Mouse (Mus musculus): ENCODE measurements at regions not wholly inside any gene's neighbourhood (a gene's known extent, or its start where the extent isn't known, plus 50 kb on each side); places are given as distances from the start of the nearest gene placed in this dataset.

GRCm38 (mm10) chr10:56840732-56841131 lies 463.6 kb downstream of the Gja1 start:
- in situ Hi-C loops (cut with MboI; ENCODE audit: low sequenced_read_pairs in 2 of 2, unreplicated experiment in 2 of 2) = loop anchor here in 1 of 2 experiments (25.0 kb wide), 1 partner anchor 478 kb away; no protein-coding TSS in a partner anchor
- H3K27ac ChIP-seq (ENCODE audit: insufficient read depth, low read depth, low read length, poor library complexity, severe bottlenecking) = no peak overlapping the region
- H3K9ac ChIP-seq (ENCODE audit: insufficient read depth, low read depth, low read length, poor library complexity, severe bottlenecking) = no peak overlapping the region
- no peaks in the 10 kb centered on the region for H3K9me3 ChIP-seq (ENCODE audit: control insufficient read depth, insufficient read depth, low read depth, low read length)
- TF ChIP-seq ZC3H11A (IDR thresholded peaks at IDR 0.05; ENCODE audit: borderline replicate concordance, low read depth, low read length) (no peak), HCFC1 (IDR thresholded peaks at IDR 0.05; ENCODE audit: borderline replicate concordance, insufficient read depth, low read length) (no peak), ZNF384 (IDR thresholded peaks at IDR 0.05; ENCODE audit: low read depth, low read length) (no peak), MAFK (IDR thresholded peaks at IDR 0.05; ENCODE audit: insufficient read depth, low read depth, low read length) (no peak), CHD2 (IDR thresholded peaks at IDR 0.05; ENCODE audit: low read depth, low read length) (no peak)
- H3K4me3 ChIP-seq (ENCODE audit: insufficient read depth in 1 of 2, low read depth in 1 of 2, low read length in 2 of 2, poor library complexity in 1 of 2, severe bottlenecking in 1 of 2) = no peak overlapping the region
- no peaks in the 10 kb centered on the region for H3K4me1 ChIP-seq (ENCODE audit: control insufficient read depth in 2 of 2, insufficient read depth in 2 of 2, low read length in 2 of 2, poor library complexity in 1 of 2)
- DNase-seq (ENCODE audit: low read depth, low spot score) = peak; percentile 45
- no peaks in the 10 kb centered on the region for H3K36me3 ChIP-seq (ENCODE audit: control insufficient read depth, insufficient read depth, low read length, poor library complexity, severe bottlenecking)

GRCm38 (mm10) chr10:56841486-56841885 lies 464.4 kb downstream of the Gja1 start:
- in situ Hi-C loops (cut with MboI; ENCODE audit: low sequenced_read_pairs in 2 of 2, unreplicated experiment in 2 of 2) = loop anchor here in 1 of 2 experiments (25.0 kb wide), 1 partner anchor 479 kb away; no protein-coding TSS in a partner anchor
- TF ChIP-seq HCFC1 (IDR thresholded peaks at IDR 0.05; ENCODE audit: borderline replicate concordance, insufficient read depth, low read length) = no peak
- TF ChIP-seq ZNF384 (IDR thresholded peaks at IDR 0.05; ENCODE audit: low read depth, low read length) = no peak
- no peak for TF ChIP-seq ZC3H11A (IDR thresholded peaks at IDR 0.05; ENCODE audit: borderline replicate concordance, low read depth, low read length)
- no peak for TF ChIP-seq CHD2 (IDR thresholded peaks at IDR 0.05; ENCODE audit: low read depth, low read length)
- TF ChIP-seq MAFK (IDR thresholded peaks at IDR 0.05; ENCODE audit: insufficient read depth, low read depth, low read length) = no peak

GRCm38 (mm10) chr10:56841973-56842372 lies 464.8 kb downstream of the Gja1 start:
- no peaks in the 10 kb centered on the region for H3K36me3 ChIP-seq (ENCODE audit: control insufficient read depth, insufficient read depth, low read length, poor library complexity, severe bottlenecking)

More at GRCm38 (mm10) chr10:56841486-56841885, 464.4 kb downstream of the Gja1 start:
- Histone ChIP-seq H3K9ac (ENCODE audit: insufficient read depth, low read depth, low read length, poor library complexity, severe bottlenecking) (no peak overlapping the region), H3K36me3 (ENCODE audit: control insufficient read depth, insufficient read depth, low read length, poor library complexity, severe bottlenecking) (no peaks in the 10 kb centered on the region), H3K4me1 (ENCODE audit: control insufficient read depth in 2 of 2, insufficient read depth in 2 of 2, low read length in 2 of 2, poor library complexity in 1 of 2) (no peaks in the 10 kb centered on the region), H3K9me3 (ENCODE audit: control insufficient read depth, insufficient read depth, low read depth, low read length) (no peaks in the 10 kb centered on the region), H3K27ac (ENCODE audit: insufficient read depth, low read depth, low read length, poor library complexity, severe bottlenecking) (no peak overlapping the region), H3K4me3 (ENCODE audit: insufficient read depth in 1 of 2, low read depth in 1 of 2, low read length in 2 of 2, poor library complexity in 1 of 2, severe bottlenecking in 1 of 2) (no peak overlapping the region)
- DNase-seq (ENCODE audit: low read depth, low spot score) = no peak

GRCm38 (mm10) chr10:56852484-56852883 lies 475.4 kb downstream of the Gja1 start:
- DNase-seq (ENCODE audit: low read depth, low spot score) = no peak
- Histone ChIP-seq H3K27ac (ENCODE audit: insufficient read depth, low read depth, low read length, poor library complexity, severe bottlenecking) (no peak overlapping the region), H3K9ac (ENCODE audit: insufficient read depth, low read depth, low read length, poor library complexity, severe bottlenecking) (no peak overlapping the region), H3K36me3 (ENCODE audit: control insufficient read depth, insufficient read depth, low read length, poor library complexity, severe bottlenecking) (no peaks in the 10 kb centered on the region), H3K9me3 (ENCODE audit: control insufficient read depth, insufficient read depth, low read depth, low read length) (no peaks in the 10 kb centered on the region), H3K4me3 (ENCODE audit: insufficient read depth in 1 of 2, low read depth in 1 of 2, low read length in 2 of 2, poor library complexity in 1 of 2, severe bottlenecking in 1 of 2) (no peak overlapping the region), H3K4me1 (ENCODE audit: control insufficient read depth in 2 of 2, insufficient read depth in 2 of 2, low read length in 2 of 2, poor library complexity in 1 of 2) (no peaks in the 10 kb centered on the region)
- in situ Hi-C loops (cut with MboI; ENCODE audit: low sequenced_read_pairs in 2 of 2, unreplicated experiment in 2 of 2) = no loop called here
- TF ChIP-seq HCFC1 (IDR thresholded peaks at IDR 0.05; ENCODE audit: borderline replicate concordance, insufficient read depth, low read length) = no peak
- TF ChIP-seq ZNF384 (IDR thresholded peaks at IDR 0.05; ENCODE audit: low read depth, low read length) = no peak
- TF ChIP-seq CHD2 (IDR thresholded peaks at IDR 0.05; ENCODE audit: low read depth, low read length) = no peak
- no peak for TF ChIP-seq MAFK (IDR thresholded peaks at IDR 0.05; ENCODE audit: insufficient read depth, low read depth, low read length)
- no peak for TF ChIP-seq ZC3H11A (IDR thresholded peaks at IDR 0.05; ENCODE audit: borderline replicate concordance, low read depth, low read length)

More at GRCm38 (mm10) chr10:56841973-56842372, 464.8 kb downstream of the Gja1 start:
- Histone ChIP-seq H3K4me1 (ENCODE audit: control insufficient read depth in 2 of 2, insufficient read depth in 2 of 2, low read length in 2 of 2, poor library complexity in 1 of 2) (no peaks in the 10 kb centered on the region), H3K9ac (ENCODE audit: insufficient read depth, low read depth, low read length, poor library complexity, severe bottlenecking) (no peak overlapping the region), H3K9me3 (ENCODE audit: control insufficient read depth, insufficient read depth, low read depth, low read length) (no peaks in the 10 kb centered on the region), H3K27ac (ENCODE audit: insufficient read depth, low read depth, low read length, poor library complexity, severe bottlenecking) (no peak overlapping the region), H3K4me3 (ENCODE audit: insufficient read depth in 1 of 2, low read depth in 1 of 2, low read length in 2 of 2, poor library complexity in 1 of 2, severe bottlenecking in 1 of 2) (no peak overlapping the region)
- no peak for DNase-seq (ENCODE audit: low read depth, low spot score)
- in situ Hi-C loops (cut with MboI; ENCODE audit: low sequenced_read_pairs in 2 of 2, unreplicated experiment in 2 of 2) = loop anchor here in 1 of 2 experiments (25.0 kb wide), 1 partner anchor 480 kb away; no protein-coding TSS in a partner anchor
- TF ChIP-seq ZC3H11A (IDR thresholded peaks at IDR 0.05; ENCODE audit: borderline replicate concordance, low read depth, low read length) (no peak), CHD2 (IDR thresholded peaks at IDR 0.05; ENCODE audit: low read depth, low read length) (no peak), ZNF384 (IDR thresholded peaks at IDR 0.05; ENCODE audit: low read depth, low read length) (no peak), MAFK (IDR thresholded peaks at IDR 0.05; ENCODE audit: insufficient read depth, low read depth, low read length) (no peak), HCFC1 (IDR thresholded peaks at IDR 0.05; ENCODE audit: borderline replicate concordance, insufficient read depth, low read length) (no peak)
